Mouse (Mus musculus) B cell, adult 62 days (primary cell): ENCODE results near the gene Gm9922. TPM values are rescaled to one million over a fixed set of nuclear protein-coding genes. Genes with fewer than 3 reads are reported as not detected.

Experiments used
- total RNA-seq: library from RNA; stranded (reverse); gene quantifications from 4 replicates; pipeline ENCODE4 v1.2.4, GENCODE M21; 2023

Gm9922 gene
- total RNA-seq, result not detected in 4 replicates

DNA sequence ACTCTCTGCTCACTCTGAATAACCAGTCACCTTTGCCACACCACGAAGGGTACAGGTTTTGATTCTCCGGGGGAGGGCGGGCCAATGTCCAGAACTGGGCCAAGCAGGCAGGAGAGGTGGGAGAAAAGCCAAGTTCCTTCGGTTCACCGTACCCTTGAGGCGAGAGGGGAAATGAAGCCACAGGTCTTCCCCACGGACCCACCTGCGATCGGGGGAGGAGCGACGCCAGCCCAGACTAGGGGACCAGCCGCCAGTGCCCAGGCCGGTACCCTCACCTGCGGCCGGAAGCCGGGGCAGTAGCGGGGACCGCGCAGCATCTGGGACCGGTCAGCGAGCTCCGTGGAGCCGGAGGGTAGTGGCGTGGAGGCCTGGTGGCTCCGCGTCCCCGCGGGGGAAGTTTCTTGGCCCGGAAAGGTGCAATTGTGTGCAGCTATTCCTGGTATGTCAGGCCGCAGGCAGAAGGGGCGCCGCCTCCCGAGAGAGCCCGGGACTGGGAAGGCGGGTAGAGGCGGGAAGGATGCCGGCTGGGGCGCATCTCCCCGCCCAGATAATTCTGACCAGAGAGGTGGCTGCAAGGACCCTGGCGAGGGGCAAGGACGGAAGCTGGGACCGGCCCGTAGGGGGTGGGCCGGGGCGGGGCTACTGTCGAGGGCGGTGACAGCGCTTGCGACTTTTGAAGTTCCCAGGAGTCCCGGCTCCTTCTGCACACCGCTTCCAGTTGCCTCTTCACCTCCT, at the start of gene Gm9922, which contains the start of gene Lmo7:
TSS of gene Gm9922 (minus strand) at position 578 of the 735 bp plus-strand sequence.
TSS of gene Lmo7 (plus strand) at position 721 of the 735 bp plus-strand sequence.

Other genes starting within 250 kb of the Gm9922 start
- gene Tbc1d4, start 120.6 kb downstream of the Gm9922 start, total RNA-seq, result 0.30 to 1.4 TPM (median 0.73 TPM) in 4 replicates
- 41.7 to 57.8 TPM (median 49.7 TPM) in 4 replicates for gene Commd6, start 89.1 kb downstream of the Gm9922 start, total RNA-seq
- 52.8 to 63.4 TPM (median 56.8 TPM) in 4 replicates for gene Uchl3, start 75.8 kb downstream of the Gm9922 start, total RNA-seq
- 0.27 to 2.2 TPM (median 0.90 TPM) in 4 replicates for gene Lmo7, start 143 bp upstream of the Gm9922 start, total RNA-seq